Mouse (Mus musculus) hindbrain, embryonic 14.5 days (tissue): ENCODE data around the gene Tmem89. TPM values are rescaled to one million over a fixed set of nuclear protein-coding genes. Genes with fewer than 3 reads are reported as not detected.

Source experiments
- ATAC-seq: fragments of 200-750 bp; cut with Nextera tagmentation; 2 replicates; pipeline ENCODE4 v1.8.0; 2017; ENCODE audit warnings: moderate number of reproducible peaks, mild to moderate bottlenecking, moderate TSS enrichment, moderate library complexity; ENCODE audit not compliant: low FRiP score
- DNase-seq: peaks from one replicate; pipeline ENCODE4 v3.0.0-alpha.2; 2015; ENCODE audit warnings: low spot score
- H3K27ac ChIP-seq: fragments of 300-500 bp; sonication (generic); 2 replicates; pipeline ENCODE4 v1.5.1; 2014; ENCODE audit warnings: mild to moderate bottlenecking, moderate library complexity
- H3K27me3 ChIP-seq: fragments of 300-500 bp; sonication (generic); 2 replicates; pipeline ENCODE4 v1.6.1; 2014; ENCODE audit warnings: mild to moderate bottlenecking, low read length, mixed read lengths; ENCODE audit not compliant: control insufficient read depth, insufficient read depth
- H3K36me3 ChIP-seq: fragments of 300-500 bp; sonication (generic); replicated peaks from 2 replicates; pipeline ENCODE4 v1.6.1; 2014; ENCODE audit not compliant: control insufficient read depth, insufficient read depth
- H3K4me1 ChIP-seq: fragments of 300-500 bp; sonication (generic); replicated peaks from 2 replicates; pipeline ENCODE4 v1.6.1; 2014; ENCODE audit warnings: antibody characterized with exemption, low read length, mixed read lengths; ENCODE audit not compliant: control insufficient read depth, insufficient read depth
- H3K4me2 ChIP-seq: fragments of 300-500 bp; sonication (generic); replicated peaks from 2 replicates; pipeline ENCODE4 v1.6.1; 2014; ENCODE audit warnings: mild to moderate bottlenecking, moderate library complexity
- H3K4me3 ChIP-seq: fragments of 300-500 bp; sonication (generic); replicated peaks from 2 replicates; pipeline ENCODE4 v1.5.1; 2014; ENCODE audit warnings: mild to moderate bottlenecking, low read length
- H3K9ac ChIP-seq: fragments of 300-500 bp; sonication (generic); 2 replicates; pipeline ENCODE4 v1.6.1; 2014
- H3K9me3 ChIP-seq: fragments of 300-500 bp; sonication (generic); 2 replicates; pipeline ENCODE4 v1.6.1; 2016; ENCODE audit warnings: low read length; ENCODE audit not compliant: control insufficient read depth
- WGBS: fragments of 180-500 bp; shearing (Covaris S2); extraction: QIAGEN DNeasy Blood & Tissue Kit; methylation state at CpG from one replicate; pipeline ENCODE4 v1.1.7; 2014; 5-methylcytosine and 5-hydroxymethylcytosine counted together
- polyA plus RNA-seq: library from polyadenylated mRNA; unstranded; fragments of >200 nt; fragmentation: Nextera tagmentation; extraction: Ambion mirVana; gene quantifications from 2 replicates; pipeline ENCODE4 v1.2.1, GENCODE M21; 2014

Gene Tmem89
- polyA plus RNA-seq, 1 experiment from 2014 or later: 0.27 TPM

- H3K36me3 ChIP-seq: peaks cover 90% of the 10 kb centered on the region
- no peaks in the 10 kb centered on the region for H3K9me3 ChIP-seq
- DNase-seq (no peak), ATAC-seq (no peak)
- no peak overlapping the region for H3K4me2 ChIP-seq
- H3K4me3 ChIP-seq: no peak overlapping the region
- H3K27me3 ChIP-seq: no peaks in the 10 kb centered on the region
- H3K4me1 ChIP-seq: no peaks in the 10 kb centered on the region
- WGBS: 90% methylated on average over 5 of the region's 5 CpGs
- H3K9ac ChIP-seq: no peak overlapping the region
- no peak overlapping the region for H3K27ac ChIP-seq
Observed at GRCm38 (mm10) chr9:108945608-108946007, 31.2 kb downstream of the Tmem89 start.

- Histone ChIP-seq H3K4me2 (no peak overlapping the region), H3K9ac (no peak overlapping the region), H3K4me1 (no peaks in the 10 kb centered on the region), H3K9me3 (no peaks in the 10 kb centered on the region), H3K27ac (no peak overlapping the region), H3K36me3 (peaks cover 62% of the 10 kb centered on the region), H3K27me3 (peaks cover 24% of the 10 kb centered on the region), H3K4me3 (no peak overlapping the region)
- DNase-seq (no peak), ATAC-seq (no peak)
- WGBS: 87% methylated on average over 13 of the region's 13 CpGs
Observed at GRCm38 (mm10) chr9:108949231-108949966, 35.0 kb downstream of the Tmem89 start.

GRCm38 (mm10) chr9:108949967-108950728 lies 35.7 kb downstream of the Tmem89 start:
- H3K4me3 ChIP-seq: no peak overlapping the region
- H3K27ac ChIP-seq: no peak overlapping the region

GRCm38 (mm10) chr9:108953081-108953636 lies 38.7 kb downstream of the Tmem89 start, which contains the start of gene Col7a1:
Gene Col7a1, plus strand, starts transcription at chr9:108953586.
- H3K27ac ChIP-seq: no peak within 1 kb of the TSS
- no peaks in the 10 kb centered on the region for H3K4me1 ChIP-seq
- no peaks in the 10 kb centered on the region for H3K9me3 ChIP-seq
- no peak within 1 kb of the TSS for H3K9ac ChIP-seq
- no peak for ATAC-seq
- H3K4me2 ChIP-seq: no peak within 1 kb of the TSS; the same call in 1 of the 2 replicates
- peaks cover 28% of the 10 kb centered on the region for H3K36me3 ChIP-seq
- no peak for DNase-seq
- no peak within 1 kb of the TSS for H3K4me3 ChIP-seq
- 13% methylated on average over 15 of the region's 15 CpGs for WGBS
- peaks cover 24% of the 10 kb centered on the region for H3K27me3 ChIP-seq

More at GRCm38 (mm10) chr9:108949967-108950728, 35.7 kb downstream of the Tmem89 start:
- DNase-seq (no peak), ATAC-seq (no peak)
- H3K27me3 ChIP-seq: peaks cover 24% of the 10 kb centered on the region
- H3K9ac ChIP-seq: no peak overlapping the region
- H3K9me3 ChIP-seq: no peaks in the 10 kb centered on the region
- H3K36me3 ChIP-seq: peaks cover 55% of the 10 kb centered on the region
- 86% methylated on average over 9 of the region's 9 CpGs for WGBS
- no peak overlapping the region for H3K4me2 ChIP-seq
- no peaks in the 10 kb centered on the region for H3K4me1 ChIP-seq

GRCm38 (mm10) chr9:108955241-108955640 lies 40.8 kb downstream of the Tmem89 start:
- Histone ChIP-seq H3K4me2 (no peak overlapping the region), H3K36me3 (peaks cover 7% of the 10 kb centered on the region), H3K9ac (no peak overlapping the region), H3K27me3 (peaks cover 24% of the 10 kb centered on the region), H3K9me3 (no peaks in the 10 kb centered on the region), H3K4me3 (no peak overlapping the region), H3K4me1 (no peaks in the 10 kb centered on the region), H3K27ac (no peak overlapping the region)
- ATAC-seq (no peak), DNase-seq (no peak)
- WGBS: 95% methylated on average over 11 of the region's 11 CpGs

- H3K9ac ChIP-seq: no peak overlapping the region
- H3K27ac ChIP-seq: no peak overlapping the region
- peaks cover 2% of the 10 kb centered on the region; the same call in 1 of the 2 replicates for H3K36me3 ChIP-seq
- no peak for DNase-seq
- no peaks in the 10 kb centered on the region for H3K4me1 ChIP-seq
- WGBS: 91% methylated on average over 11 of the region's 11 CpGs
- H3K9me3 ChIP-seq: no peaks in the 10 kb centered on the region
- no peak overlapping the region for H3K4me3 ChIP-seq
- peaks cover 24% of the 10 kb centered on the region for H3K27me3 ChIP-seq
- no peak for ATAC-seq
- H3K4me2 ChIP-seq: no peak overlapping the region
Observed at GRCm38 (mm10) chr9:108955846-108956245, 41.4 kb downstream of the Tmem89 start.

GRCm38 (mm10) chr9:108963577-108963976 lies 49.2 kb downstream of the Tmem89 start:
- 69% methylated on average over 3 of the region's 3 CpGs for WGBS

GRCm38 (mm10) chr9:108964338-108964737 lies 49.9 kb downstream of the Tmem89 start:
- no peak for DNase-seq
- no peak overlapping the region for H3K27ac ChIP-seq
- no peaks in the 10 kb centered on the region for H3K27me3 ChIP-seq
- no peaks in the 10 kb centered on the region for H3K36me3 ChIP-seq
- no peaks in the 10 kb centered on the region for H3K4me1 ChIP-seq
- no peak for ATAC-seq
- H3K4me3 ChIP-seq: no peak overlapping the region
- no peak overlapping the region for H3K4me2 ChIP-seq
- WGBS: 88% methylated on average over 6 of the region's 6 CpGs
- no peaks in the 10 kb centered on the region for H3K9me3 ChIP-seq
- no peak overlapping the region for H3K9ac ChIP-seq

More at GRCm38 (mm10) chr9:108963577-108963976, 49.2 kb downstream of the Tmem89 start:
- ATAC-seq: no peak
- no peak for DNase-seq
- no peak overlapping the region for H3K4me3 ChIP-seq
- H3K4me1 ChIP-seq: no peaks in the 10 kb centered on the region
- no peaks in the 10 kb centered on the region for H3K27me3 ChIP-seq
- H3K4me2 ChIP-seq: no peak overlapping the region
- no peak overlapping the region for H3K27ac ChIP-seq
- no peak overlapping the region for H3K9ac ChIP-seq
- H3K9me3 ChIP-seq: no peaks in the 10 kb centered on the region
- no peaks in the 10 kb centered on the region for H3K36me3 ChIP-seq
